Mouse (Mus musculus) kidney, embryonic 16.5 days (tissue): ENCODE results near the gene Lbr. TPM values are rescaled to one million over a fixed set of nuclear protein-coding genes. Genes with fewer than 3 reads are reported as not detected.

ENCODE experiments used
- ATAC-seq: fragments of 200-750 bp; cut with Nextera tagmentation; 2 replicates; pipeline ENCODE4 v1.8.0; 2017; ENCODE audit warnings: moderate TSS enrichment; ENCODE audit not compliant: low FRiP score, low TSS enrichment
- H3K27ac ChIP-seq: fragments of 300-500 bp; sonication (generic); 2 replicates; pipeline ENCODE4 v1.5.1; 2014; ENCODE audit warnings: low read length
- H3K27me3 ChIP-seq: fragments of 300-500 bp; sonication (generic); 2 replicates; pipeline ENCODE4 v1.6.1; 2014; ENCODE audit warnings: low read length, control low read depth, mixed read lengths; ENCODE audit not compliant: insufficient read depth
- H3K36me3 ChIP-seq: fragments of 300-500 bp; sonication (generic); 2 replicates; pipeline ENCODE4 v1.6.1; 2014; ENCODE audit warnings: low read length, control low read depth, mixed read lengths; ENCODE audit not compliant: insufficient read depth
- H3K4me1 ChIP-seq: fragments of 300-500 bp; sonication (generic); 2 replicates; pipeline ENCODE4 v1.6.1; 2014; ENCODE audit warnings: low read length, control low read depth, mixed read lengths; ENCODE audit not compliant: insufficient read depth
- H3K4me2 ChIP-seq: fragments of 300-500 bp; sonication (generic); replicated peaks from 2 replicates; pipeline ENCODE4 v1.6.1; 2014; ENCODE audit warnings: low read depth, low read length
- H3K4me3 ChIP-seq: fragments of 300-500 bp; sonication (generic); 2 replicates; pipeline ENCODE4 v1.5.1; 2014; ENCODE audit warnings: mild to moderate bottlenecking, low read length
- H3K9ac ChIP-seq: fragments of 300-500 bp; sonication (generic); replicated peaks from 2 replicates; pipeline ENCODE4 v1.6.1; 2014; ENCODE audit warnings: low read length
- H3K9me3 ChIP-seq: fragments of 300-500 bp; sonication (generic); 2 replicates; pipeline ENCODE4 v1.6.1; 2016; ENCODE audit warnings: low read length, control low read depth
- WGBS: fragments of 180-500 bp; shearing (Covaris S2); extraction: QIAGEN DNeasy Blood & Tissue Kit; methylation state at CpG from one replicate; pipeline ENCODE4 v1.1.7; 2014; 5-methylcytosine and 5-hydroxymethylcytosine counted together
- polyA plus RNA-seq: library from polyadenylated mRNA; unstranded; fragments of >200 nt; fragmentation: Nextera tagmentation; extraction: Ambion mirVana; gene quantifications from 2 replicates; pipeline ENCODE4 v1.2.1, GENCODE M21; 2015

Lbr gene
- polyA plus RNA-seq, 1 experiment from 2014 or later, result 107 TPM

DNA sequence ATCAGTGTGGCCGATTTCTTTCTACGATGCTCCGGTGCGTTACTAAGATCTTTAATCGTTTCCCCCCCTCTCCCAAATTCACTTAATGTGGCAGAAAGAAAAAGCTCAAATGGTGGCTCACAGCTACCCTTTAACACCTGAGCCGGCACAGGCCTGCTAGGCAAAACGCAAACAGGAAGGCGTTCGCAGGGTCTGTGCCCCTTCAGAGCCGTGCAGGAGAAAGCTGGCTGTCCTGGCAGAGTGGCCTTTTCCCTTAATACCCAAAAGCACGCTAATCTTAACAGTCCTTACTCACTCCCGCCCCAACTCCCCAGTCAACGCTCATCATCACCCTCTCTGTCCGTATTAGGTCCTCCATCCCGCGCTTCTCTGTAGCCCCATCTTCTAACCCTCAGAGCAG lies 1.4 kb downstream of the Lbr start:
- ATAC-seq, result 0 out of 2 replicates have a peak, but pooled peaks have one; percentile 3
- WGBS, result under 1% methylated on average over 16 of the region's 16 CpGs
- H3K27me3 ChIP-seq, result no peaks in the 10 kb centered on the region
- H3K27ac ChIP-seq, result peak overlapping the region; percentile 98
- peak overlapping the region; percentile 90 for H3K4me2 ChIP-seq
- H3K4me3 ChIP-seq, result peak overlapping the region; percentile 64
- peak overlapping the region; percentile 95 for H3K9ac ChIP-seq
- peaks cover 26% of the 10 kb centered on the region for H3K4me1 ChIP-seq
- H3K36me3 ChIP-seq, result peaks cover 10% of the 10 kb centered on the region; the same call in 1 of the 2 replicates
- no peaks in the 10 kb centered on the region for H3K9me3 ChIP-seq

DNA sequence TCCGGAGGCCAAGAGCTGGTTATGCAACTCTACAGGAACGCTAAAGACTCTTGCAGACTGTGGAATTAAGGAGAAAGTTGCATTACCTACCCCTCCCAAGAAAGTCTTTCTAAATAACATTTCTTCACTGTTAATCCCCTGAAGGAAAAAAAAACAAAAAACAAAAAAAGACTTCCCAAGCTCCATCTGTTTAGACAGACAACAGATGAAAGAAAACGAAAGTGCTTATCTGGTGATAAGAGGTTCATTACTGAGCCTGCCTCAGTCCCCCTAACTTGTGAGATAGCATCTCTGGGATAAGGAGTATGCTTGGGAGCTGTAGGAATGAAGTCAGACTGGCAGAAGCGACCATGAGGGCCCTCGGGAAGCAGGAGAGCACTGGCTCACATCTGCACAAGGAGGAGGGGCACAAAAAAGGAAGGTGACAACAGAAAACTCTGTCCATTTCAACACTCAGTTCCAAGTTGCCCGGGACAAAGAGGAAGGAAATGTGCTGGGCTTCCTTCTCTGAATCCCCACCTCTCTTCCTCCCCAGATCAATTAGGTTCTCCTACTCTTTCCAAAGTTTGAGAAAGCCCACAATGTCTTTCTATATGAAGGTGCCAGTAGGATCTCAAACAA lies 3.0 kb downstream of the Lbr start:
- Histone ChIP-seq H3K27me3 (no peaks in the 10 kb centered on the region), H3K36me3 (peaks cover 25% of the 10 kb centered on the region), H3K4me3 (peak overlapping the region; percentile 64), H3K9ac (peak overlapping the region; percentile 50), H3K4me2 (peak overlapping the region; percentile 90), H3K4me1 (peaks cover 26% of the 10 kb centered on the region), H3K27ac (no peak overlapping the region), H3K9me3 (no peaks in the 10 kb centered on the region)
- ATAC-seq, result no peak
- WGBS, result 32% methylated on average over 6 of the region's 6 CpGs

DNA sequence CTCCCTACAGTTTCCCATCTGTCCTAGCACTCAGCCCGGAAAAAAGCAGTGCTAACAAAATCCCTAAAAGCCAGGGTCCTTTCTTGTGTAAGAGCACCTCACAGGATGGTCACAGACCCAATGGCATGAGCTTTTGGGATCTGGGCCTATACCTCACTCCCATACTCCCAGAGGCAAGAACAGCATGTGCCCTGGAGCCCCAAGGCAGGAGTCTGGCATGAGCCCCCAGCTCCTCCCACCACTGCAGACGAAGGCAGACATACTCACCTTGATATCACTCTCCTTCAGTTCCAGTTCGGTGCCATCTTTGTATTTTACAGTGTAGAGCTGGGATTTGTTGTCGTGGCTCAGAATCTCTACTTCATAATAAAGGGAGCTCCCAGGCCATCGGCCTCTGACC lies 4.7 kb downstream of the Lbr start:
- H3K27ac ChIP-seq, result no peak overlapping the region
- peaks cover 39% of the 10 kb centered on the region for H3K36me3 ChIP-seq
- H3K4me3 ChIP-seq, result no peak overlapping the region
- H3K27me3 ChIP-seq, result no peaks in the 10 kb centered on the region
- H3K9me3 ChIP-seq, result no peaks in the 10 kb centered on the region
- no peak overlapping the region for H3K4me2 ChIP-seq
- peaks cover 22% of the 10 kb centered on the region for H3K4me1 ChIP-seq
- ATAC-seq, result no peak
- no peak overlapping the region for H3K9ac ChIP-seq
- WGBS, result 86% methylated on average over 5 of the region's 5 CpGs

DNA sequence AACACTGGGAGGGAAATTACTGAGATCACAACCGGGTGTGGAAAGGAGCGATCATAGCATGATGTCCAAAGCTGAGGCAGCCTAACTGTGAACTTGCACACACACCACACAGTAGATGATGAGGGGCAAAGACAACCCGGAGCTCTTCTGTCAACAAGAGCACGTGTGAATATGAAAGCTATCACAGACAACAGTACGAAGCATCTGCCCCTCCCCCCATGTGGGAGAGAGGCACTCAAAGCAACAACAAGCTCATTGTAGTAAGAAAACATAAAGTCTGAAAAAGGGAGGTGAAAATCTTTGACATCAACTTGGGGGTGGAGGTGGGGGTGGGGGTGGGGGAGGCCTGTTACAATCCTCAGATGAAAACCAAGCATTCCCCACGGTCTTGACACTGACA lies 9.7 kb downstream of the Lbr start:
- WGBS, result 86% methylated on average over 6 of the region's 6 CpGs

DNA sequence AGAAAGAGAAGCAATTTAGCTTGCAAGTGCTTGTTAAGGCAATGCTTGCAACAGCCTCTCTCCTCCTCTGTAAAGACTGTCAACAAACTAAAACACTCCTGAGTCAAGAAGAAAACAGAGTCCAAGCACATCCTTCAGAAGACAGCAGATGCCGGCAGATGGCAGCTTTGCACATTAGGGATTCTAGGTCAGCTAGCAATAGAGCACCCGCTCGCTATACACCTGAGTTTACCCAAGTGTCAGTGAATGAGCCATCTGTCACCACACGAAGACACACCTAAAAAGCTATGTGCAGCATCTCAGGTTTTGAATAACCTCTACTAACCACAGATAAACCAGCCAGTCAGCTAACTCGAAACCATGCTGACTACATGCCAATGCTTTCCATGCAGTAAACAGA lies 10.1 kb downstream of the Lbr start:
- peaks cover 80% of the 10 kb centered on the region for H3K36me3 ChIP-seq
- H3K4me1 ChIP-seq, result no peaks in the 10 kb centered on the region
- 94% methylated on average over 5 of the region's 5 CpGs for WGBS
- H3K4me2 ChIP-seq, result no peak overlapping the region
- no peaks in the 10 kb centered on the region for H3K27me3 ChIP-seq
- H3K9me3 ChIP-seq, result no peaks in the 10 kb centered on the region
- no peak overlapping the region for H3K27ac ChIP-seq
- H3K4me3 ChIP-seq, result no peak overlapping the region
- H3K9ac ChIP-seq, result no peak overlapping the region
- ATAC-seq, result no peak

More for the DNA sequence above, 9.7 kb downstream of the Lbr start:
- Histone ChIP-seq H3K4me1 (no peaks in the 10 kb centered on the region), H3K4me3 (no peak overlapping the region), H3K27me3 (no peaks in the 10 kb centered on the region), H3K36me3 (peaks cover 80% of the 10 kb centered on the region), H3K27ac (no peak overlapping the region), H3K9ac (no peak overlapping the region), H3K4me2 (no peak overlapping the region), H3K9me3 (no peaks in the 10 kb centered on the region)
- ATAC-seq, result no peak

DNA sequence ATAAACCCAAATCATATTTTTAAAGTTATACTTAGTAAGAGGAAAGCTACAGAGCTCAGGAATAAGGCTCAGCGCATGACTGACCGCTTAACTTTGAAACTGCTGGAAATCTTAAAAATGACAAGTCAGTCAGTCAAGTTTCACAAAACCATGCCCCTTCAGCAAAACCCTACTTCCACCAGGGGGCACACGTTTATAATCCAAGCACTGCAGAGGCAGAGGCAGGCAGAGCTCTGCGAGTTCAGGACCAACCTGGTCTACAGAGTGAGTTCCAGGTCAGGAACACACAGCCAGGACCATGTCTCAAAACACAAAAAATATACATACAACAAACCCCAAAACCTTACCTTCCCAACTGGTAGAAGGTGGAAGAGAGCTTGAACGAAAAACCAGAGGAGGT lies 14.5 kb downstream of the Lbr start:
- 95% methylated on average over 5 of the region's 5 CpGs for WGBS
- ATAC-seq, result no peak
- no peak overlapping the region for H3K4me2 ChIP-seq
- no peaks in the 10 kb centered on the region for H3K4me1 ChIP-seq
- H3K9ac ChIP-seq, result no peak overlapping the region
- H3K36me3 ChIP-seq, result peaks cover 82% of the 10 kb centered on the region
- no peaks in the 10 kb centered on the region for H3K9me3 ChIP-seq
- H3K27me3 ChIP-seq, result no peaks in the 10 kb centered on the region
- H3K27ac ChIP-seq, result no peak overlapping the region
- no peak overlapping the region for H3K4me3 ChIP-seq

DNA sequence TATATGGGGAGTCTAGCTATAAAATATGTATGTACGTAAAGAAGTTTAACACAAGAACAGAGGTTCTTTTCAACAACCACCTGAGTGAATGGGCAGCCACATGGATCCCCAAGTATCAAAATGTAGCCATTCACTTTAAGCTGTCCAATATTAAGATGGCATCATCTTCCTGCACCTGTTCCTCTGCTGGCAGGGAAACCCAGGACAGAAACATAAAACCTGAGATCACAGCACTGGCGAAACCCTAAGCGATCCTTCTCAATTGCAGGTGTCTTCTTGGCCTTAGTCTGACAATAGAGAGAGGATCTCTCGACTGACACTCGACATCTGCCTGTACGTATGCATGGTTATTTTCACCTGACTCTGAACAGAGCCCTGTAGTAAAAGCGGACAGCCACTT lies 16.1 kb downstream of the Lbr start:
- Histone ChIP-seq H3K27ac (no peak overlapping the region), H3K9me3 (no peaks in the 10 kb centered on the region), H3K36me3 (peaks cover 73% of the 10 kb centered on the region), H3K9ac (no peak overlapping the region), H3K4me2 (no peak overlapping the region), H3K4me3 (no peak overlapping the region), H3K27me3 (no peaks in the 10 kb centered on the region), H3K4me1 (no peaks in the 10 kb centered on the region)
- WGBS, result 91% methylated on average over 7 of the region's 7 CpGs
- no peak for ATAC-seq

DNA sequence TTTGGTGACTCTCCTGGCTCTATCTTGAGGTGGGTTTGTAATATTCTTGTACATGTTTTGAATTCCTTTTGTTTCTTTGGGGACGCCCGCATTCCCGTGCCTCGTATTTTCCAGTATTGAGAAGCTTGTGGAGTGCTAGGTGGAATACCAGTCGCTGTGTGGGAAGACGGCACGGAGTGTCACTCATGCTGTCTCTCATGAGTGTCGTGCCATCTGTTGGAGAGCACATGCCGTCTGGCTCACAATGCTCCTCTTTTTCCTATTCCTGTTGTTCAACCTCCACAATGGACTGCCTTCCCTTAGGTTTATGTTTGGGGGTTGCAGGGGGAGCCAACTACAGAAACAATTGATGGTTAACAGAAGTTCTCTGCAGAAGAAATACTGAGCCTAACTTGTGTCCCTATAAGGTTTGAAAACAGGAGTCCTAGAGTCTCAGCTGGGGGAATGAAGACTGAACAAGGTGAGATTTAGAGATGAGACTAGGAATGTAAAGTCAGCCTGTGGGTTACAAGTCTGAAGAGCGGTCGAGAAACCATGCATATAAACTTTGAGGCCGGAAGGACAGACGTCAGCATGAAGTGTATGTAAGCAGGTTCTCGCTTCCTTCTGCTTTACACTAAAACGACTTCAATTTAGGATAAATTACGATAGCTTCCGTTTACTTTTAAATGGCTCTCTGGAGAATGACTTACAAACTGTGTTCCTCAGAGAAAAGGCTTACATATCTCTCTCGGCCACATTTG lies 31.2 kb downstream of the Lbr start:
- no peak overlapping the region for H3K27ac ChIP-seq
- 82% methylated on average over 18 of the region's 18 CpGs for WGBS
- H3K9me3 ChIP-seq, result no peaks in the 10 kb centered on the region
- no peak overlapping the region for H3K9ac ChIP-seq
- no peak overlapping the region for H3K4me3 ChIP-seq
- peaks cover 26% of the 10 kb centered on the region for H3K36me3 ChIP-seq
- no peaks in the 10 kb centered on the region for H3K4me1 ChIP-seq
- no peak overlapping the region for H3K4me2 ChIP-seq
- no peaks in the 10 kb centered on the region for H3K27me3 ChIP-seq
- ATAC-seq, result no peak

DNA sequence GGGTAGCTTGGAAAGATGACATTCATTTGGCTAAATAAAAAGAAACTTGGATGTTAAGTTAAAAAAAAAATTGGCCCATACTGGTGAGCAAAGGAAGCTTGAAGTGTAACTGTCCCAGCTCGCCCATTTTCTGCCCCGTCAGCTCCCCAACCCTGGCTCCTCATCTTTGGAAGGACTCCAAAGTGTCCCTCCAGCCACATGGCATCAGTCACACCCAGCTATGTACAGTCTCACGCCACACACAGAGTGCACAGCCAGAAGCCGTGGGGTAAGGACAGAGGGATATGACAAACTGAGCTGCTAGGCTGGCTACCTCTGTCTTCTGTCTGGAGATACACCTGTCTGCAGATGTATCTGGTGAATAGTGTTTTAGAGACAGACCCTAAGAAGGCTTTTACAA lies 42.2 kb downstream of the Lbr start:
- Histone ChIP-seq H3K9ac (no peak overlapping the region), H3K36me3 (no peaks in the 10 kb centered on the region), H3K27ac (no peak overlapping the region), H3K4me2 (no peak overlapping the region), H3K27me3 (no peaks in the 10 kb centered on the region), H3K4me3 (no peak overlapping the region), H3K4me1 (no peaks in the 10 kb centered on the region), H3K9me3 (no peaks in the 10 kb centered on the region)
- 87% methylated on average over 4 of the region's 4 CpGs for WGBS
- ATAC-seq, result no peak

DNA sequence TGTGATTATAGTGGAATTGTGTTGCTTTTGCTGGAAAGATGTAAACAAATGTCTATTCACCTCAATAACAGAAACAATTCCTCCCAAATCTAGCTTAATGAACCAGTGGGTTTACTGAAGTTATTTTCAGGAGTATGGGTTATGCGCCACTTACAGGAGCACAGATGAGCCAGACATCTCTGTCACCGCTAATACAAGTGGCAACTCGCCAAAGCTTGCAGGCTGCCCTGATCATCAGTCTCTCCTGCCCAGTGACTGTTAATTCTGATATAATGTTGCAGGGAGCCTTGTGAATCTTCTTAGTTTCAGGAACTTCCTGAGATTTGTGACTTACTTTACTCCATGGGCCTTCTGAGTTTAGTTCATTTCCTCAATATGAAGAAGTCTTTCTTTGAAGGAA lies 42.9 kb downstream of the Lbr start:
- no peak overlapping the region for H3K4me3 ChIP-seq
- H3K9me3 ChIP-seq, result no peaks in the 10 kb centered on the region
- H3K4me2 ChIP-seq, result no peak overlapping the region
- H3K27me3 ChIP-seq, result no peaks in the 10 kb centered on the region
- H3K27ac ChIP-seq, result no peak overlapping the region
- 88% methylated on average over 3 of the region's 3 CpGs for WGBS
- no peaks in the 10 kb centered on the region for H3K4me1 ChIP-seq
- no peaks in the 10 kb centered on the region for H3K36me3 ChIP-seq
- no peak for ATAC-seq
- H3K9ac ChIP-seq, result no peak overlapping the region
